Mouse (Mus musculus): Measurements from ENCODE around the gene 2410131K14Rik. TPM values are rescaled to one million over a fixed set of nuclear protein-coding genes. Genes with fewer than 3 reads are reported as not detected.

Gene 2410131K14Rik
- total and polyA plus RNA-seq, 3 experiments = 4.0 to 4.3 TPM; not detected in 1

DNA sequence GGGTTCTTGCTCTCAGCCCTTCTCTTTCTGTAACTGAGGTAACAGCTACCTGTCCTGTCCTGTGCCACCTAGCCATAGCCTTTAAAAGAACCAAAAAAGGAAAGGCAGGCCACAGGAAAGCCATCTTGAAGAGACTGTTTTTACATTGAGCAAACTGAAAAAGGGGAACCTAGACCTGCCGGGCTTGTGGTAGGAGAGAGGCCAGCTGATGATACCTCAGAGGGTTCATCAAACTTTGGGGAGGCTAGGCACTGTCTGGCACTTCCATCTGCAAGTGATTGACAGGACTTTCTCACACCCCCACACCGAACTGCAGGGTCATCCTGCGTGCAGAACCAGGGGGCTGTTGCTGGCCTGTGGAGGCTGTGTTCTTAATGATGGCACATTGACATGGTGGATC lies 8.5 kb downstream of the 2410131K14Rik start:
- TF ChIP-seq MXI1 (IDR thresholded peaks at IDR 0.05; ENCODE audit: low read depth, low read length) (no peak), MYC (IDR thresholded peaks at IDR 0.05; ENCODE audit: low read depth, low read length) (no peak), MAZ (IDR thresholded peaks at IDR 0.05; ENCODE audit: low read depth, low read length) (no peak), E2F4 (IDR thresholded peaks at IDR 0.05; ENCODE audit: borderline replicate concordance, low read depth, low read length) (no peak), UBTF (IDR thresholded peaks at IDR 0.05; ENCODE audit: borderline replicate concordance, insufficient read depth, low read depth, low read length) (no peak), GABPA (IDR thresholded peaks at IDR 0.05; ENCODE audit: low read depth, low read length) (no peak), ETS1 (IDR thresholded peaks at IDR 0.05; ENCODE audit: low read depth, low read length) (no peak), BHLHE40 (IDR thresholded peaks at IDR 0.05; ENCODE audit: borderline replicate concordance, low read depth, low read length) (no peak), TAL1 (IDR thresholded peaks at IDR 0.05; ENCODE audit: low read length) (no peak), EP300 (IDR thresholded peaks at IDR 0.05; ENCODE audit: low read depth in 1 of 2, low read length in 2 of 2) (no peak), TBP (IDR thresholded peaks at IDR 0.05; ENCODE audit: low read depth, low read length) (no peak), POLR2A (IDR thresholded peaks at IDR 0.05; ENCODE audit: control insufficient read depth in 1 of 2, insufficient read depth in 1 of 2, low read depth in 1 of 2, low read length in 2 of 2, poor library complexity in 1 of 2) (no peak), HCFC1 (IDR thresholded peaks at IDR 0.05; ENCODE audit: low read depth, low read length) (no peak), CHD1 (IDR thresholded peaks at IDR 0.05; ENCODE audit: low read depth, low read length) (no peak), JUND (IDR thresholded peaks at IDR 0.05; ENCODE audit: low read depth, low read length) (no peak), RAD21 (IDR thresholded peaks at IDR 0.05; ENCODE audit: low read depth, low read length) (no peak), MYB (IDR thresholded peaks at IDR 0.05; ENCODE audit: low read depth, low read length) (no peak), POLR2AphosphoS5 (IDR thresholded peaks at IDR 0.05; ENCODE audit: borderline replicate concordance, low read depth, low read length) (no peak)
- no peaks in the 10 kb centered on the region for H3K27me3 ChIP-seq (ENCODE audit: control insufficient read depth in 1 of 2, insufficient read depth in 2 of 2, low read length in 2 of 2)
- no peaks in the 10 kb centered on the region for H3K9me3 ChIP-seq (replicated peaks; ENCODE audit: insufficient read depth, low read length)
- peak; percentile 44 for DNase-seq (ENCODE audit: low read depth, low spot score)
- no peaks in the 10 kb centered on the region for H3K79me2 ChIP-seq (ENCODE audit: control insufficient read depth, insufficient read depth, low read length, poor library complexity)
- no peak overlapping the region for H3K4me3 ChIP-seq (ENCODE audit: control insufficient read depth in 1 of 2, insufficient read depth in 1 of 2, low read depth in 2 of 2, low read length in 2 of 2)
- no peak overlapping the region for H3K9ac ChIP-seq (ENCODE audit: control insufficient read depth, low read depth, low read length, poor library complexity, severe bottlenecking)
- H3K36me3 ChIP-seq (ENCODE audit: control insufficient read depth in 1 of 2, insufficient read depth in 2 of 2, low read length in 2 of 2) = no peaks in the 10 kb centered on the region
- H3K4me1 ChIP-seq (ENCODE audit: control insufficient read depth in 1 of 2, insufficient read depth in 2 of 2, low read length in 2 of 2) = no peaks in the 10 kb centered on the region
- H3K27ac ChIP-seq (ENCODE audit: control insufficient read depth, low read depth, low read length) = no peak overlapping the region

DNA sequence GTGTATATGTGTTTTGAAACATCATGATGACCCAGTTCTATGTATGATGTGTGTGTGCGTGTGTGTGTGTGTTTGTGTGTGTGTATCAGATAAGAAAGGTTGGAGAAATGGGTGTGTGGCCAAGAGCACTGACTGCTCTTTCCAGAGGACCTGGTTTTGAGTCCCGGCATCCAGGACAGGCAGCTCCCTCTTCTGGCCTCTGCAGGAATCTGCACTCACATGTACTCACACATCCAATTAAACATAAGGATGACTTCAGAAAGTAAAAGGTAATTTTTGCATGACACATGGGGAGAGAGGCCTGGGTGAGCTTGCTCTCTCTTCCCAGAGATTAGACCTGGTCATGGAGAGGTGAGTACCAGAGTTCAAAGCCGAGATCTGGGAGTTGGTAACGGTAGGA lies 12.0 kb downstream of the 2410131K14Rik start:
- no peaks in the 10 kb centered on the region for H3K79me2 ChIP-seq (ENCODE audit: control insufficient read depth, insufficient read depth, low read length, poor library complexity)
- H3K4me3 ChIP-seq (ENCODE audit: control insufficient read depth in 1 of 2, insufficient read depth in 1 of 2, low read depth in 2 of 2, low read length in 2 of 2) = no peak overlapping the region
- no peaks in the 10 kb centered on the region for H3K4me1 ChIP-seq (ENCODE audit: control insufficient read depth in 1 of 2, insufficient read depth in 2 of 2, low read length in 2 of 2)
- no peak overlapping the region for H3K9ac ChIP-seq (ENCODE audit: control insufficient read depth, low read depth, low read length, poor library complexity, severe bottlenecking)
- peak; percentile 14 for DNase-seq (ENCODE audit: low read depth, low spot score)
- H3K27me3 ChIP-seq (ENCODE audit: control insufficient read depth in 1 of 2, insufficient read depth in 2 of 2, low read length in 2 of 2) = no peaks in the 10 kb centered on the region
- TF ChIP-seq CHD1 (IDR thresholded peaks at IDR 0.05; ENCODE audit: low read depth, low read length) (no peak), CTCF (IDR thresholded peaks at IDR 0.05 in 2 of 3, conservative IDR thresholded peaks at IDR 0.05 in 1 of 3; ENCODE audit: control insufficient read depth in 1 of 3, insufficient read depth in 1 of 3, low read depth in 2 of 3, low read length in 3 of 3, poor library complexity in 1 of 3, severe bottlenecking in 1 of 3) (peak; percentile 27 to 34 (median 28); a peak in 5 of 6 replicates), SMC3 (IDR thresholded peaks at IDR 0.05; ENCODE audit: low read depth, low read length) (peak; percentile 8; the same call in 1 of the 2 replicates)
- no peak overlapping the region for H3K27ac ChIP-seq (ENCODE audit: control insufficient read depth, low read depth, low read length)
- no peaks in the 10 kb centered on the region for H3K9me3 ChIP-seq (replicated peaks; ENCODE audit: insufficient read depth, low read length)
- H3K36me3 ChIP-seq (ENCODE audit: control insufficient read depth in 1 of 2, insufficient read depth in 2 of 2, low read length in 2 of 2) = no peaks in the 10 kb centered on the region; a peak in 1 of 4 replicates
